ENCODE assay signal across 8 mouse cellular contexts in genomic region chr6:84589742-84590686, GRCm38 (mm10). TPM values are rescaled to one million over a fixed set of nuclear protein-coding genes. Genes with fewer than 3 reads are reported as not detected.
A peak's percentile ranks its signal among the peaks of the same experiment; 100 is the strongest.
DNase-seq lines count a peak whose midpoint lies in the region; ATAC-seq and TF ChIP-seq lines count a peak whose summit lies in the region.

No protein-coding gene starts in this region.

- peaks cover 2% of the 10 kb centered on the region; the same call in 1 of the 2 replicates for H3K4me1 ChIP-seq in thymus, adult 2 months (replicated peaks; ENCODE audit: control insufficient read depth, insufficient read depth, low read length)
- H3K4me1 ChIP-seq in intestine, embryonic 16.5 days (ENCODE audit: control insufficient read depth, insufficient read depth, low read length) = peaks cover 45% of the 10 kb centered on the region
- peaks cover 65% of the 10 kb centered on the region for H3K4me1 ChIP-seq in midbrain, embryonic 12.5 days

- 7% methylated on average over 39 of the region's 39 CpGs for WGBS in thymus, adult 2 months
- 3% methylated on average over 39 of the region's 39 CpGs for WGBS in intestine, embryonic 16.5 days
- WGBS in midbrain, embryonic 12.5 days = 2% methylated on average over 39 of the region's 39 CpGs

- H3K4me2 ChIP-seq in intestine, embryonic 16.5 days (ENCODE audit: low read depth, low read length) = peak overlapping the region; percentile 49
- peak overlapping the region; percentile 87 for H3K4me2 ChIP-seq in midbrain, embryonic 12.5 days (replicated peaks)

- TF ChIP-seq CTCF in thymus, adult 2 months (IDR thresholded peaks at IDR 0.05; ENCODE audit: borderline replicate concordance, control insufficient read depth, extremely low read depth, insufficient read depth, low read length, poor library complexity) = peak; percentile 66; the same call in 1 of the 2 replicates

- H3K27me3 ChIP-seq in thymus, adult 2 months (ENCODE audit: control insufficient read depth, insufficient read depth, low read length) = peaks cover 34% of the 10 kb centered on the region
- peaks cover 41% of the 10 kb centered on the region for H3K27me3 ChIP-seq in intestine, embryonic 16.5 days (replicated peaks; ENCODE audit: control insufficient read depth, insufficient read depth, low read length)
- H3K27me3 ChIP-seq in midbrain, embryonic 12.5 days = peaks cover 86% of the 10 kb centered on the region

- H3K9ac ChIP-seq in intestine, embryonic 16.5 days (ENCODE audit: low read depth, low read length) = no peak overlapping the region
- no peak overlapping the region for H3K9ac ChIP-seq in midbrain, embryonic 12.5 days (replicated peaks)

- H3K4me3 ChIP-seq in thymus, adult 2 months (ENCODE audit: control insufficient read depth, insufficient read depth, low read length) = no peak overlapping the region
- H3K4me3 ChIP-seq in intestine, embryonic 16.5 days (ENCODE audit: low read length) = peak overlapping the region; percentile 30
- peak overlapping the region; percentile 49 for H3K4me3 ChIP-seq in midbrain, embryonic 12.5 days

- no peaks in the 10 kb centered on the region for H3K36me3 ChIP-seq in thymus, adult 2 months (ENCODE audit: control insufficient read depth, insufficient read depth, low read length)
- no peaks in the 10 kb centered on the region for H3K36me3 ChIP-seq in intestine, embryonic 16.5 days (ENCODE audit: control insufficient read depth, insufficient read depth, low read length)
- H3K36me3 ChIP-seq in midbrain, embryonic 12.5 days = no peaks in the 10 kb centered on the region

- peak; percentile 69 for ATAC-seq in intestine, embryonic 16.5 days
- ATAC-seq in midbrain, embryonic 12.5 days (ENCODE audit: low FRiP score, low read depth) = peak; percentile 48

- TF ChIP-seq POLR2A in thymus, adult 2 months (IDR thresholded peaks at IDR 0.05; ENCODE audit: control insufficient read depth, extremely low read depth, insufficient read depth, low read length, poor library complexity) = no peak

- intact Hi-C loops in left cerebral cortex, postnatal 36 days (cut with DNase I) = loop anchor here (1.0 to 10.0 kb wide), 4 partner anchors 163 to 494 kb away; no protein-coding TSS in a partner anchor

- peak; percentile 75 for DNase-seq in thymus, adult 2 months
- no peak for DNase-seq in thymus, adult 18-20 months
- DNase-seq in embryo, embryonic 9.5 days (ENCODE audit: extremely low spot score) = peak; percentile 90
- peak; percentile 81 to 90 for DNase-seq in gastrocnemius, postnatal 4 days (ENCODE audit: low spot score in 2 of 2)
- peak; percentile 82 for DNase-seq in left cerebral cortex, postnatal 36 days (ENCODE audit: low spot score in 2 of 2)
- peak; percentile 23 for DNase-seq in spleen, adult 12 weeks (ENCODE audit: low spot score)

- no peaks in the 10 kb centered on the region for H3K9me3 ChIP-seq in intestine, embryonic 16.5 days (ENCODE audit: control insufficient read depth, low read length)
- H3K9me3 ChIP-seq in midbrain, embryonic 12.5 days = no peaks in the 10 kb centered on the region

- H3K27ac ChIP-seq in thymus, adult 2 months (ENCODE audit: control insufficient read depth, insufficient read depth, low read length) = no peak overlapping the region
- H3K27ac ChIP-seq in intestine, embryonic 16.5 days (ENCODE audit: low read length) = no peak overlapping the region
- H3K27ac ChIP-seq in midbrain, embryonic 12.5 days (replicated peaks) = no peak overlapping the region

RNA-seq across cellular contexts. Expression of gene Cyp26b1, which starts 3.7 kb away (rescaled TPM):
- polyA plus RNA-seq in thymus, adult 2 months (2012; rRNA removed) = 6.6 and 6.7 TPM in 2 replicates
- total RNA-seq in gastrocnemius, postnatal 4 days (2021) = 1 to 10 TPM; 1.8 to 3.6 TPM
- 1.5 and 1.8 TPM in 2 replicates for polyA plus RNA-seq in intestine, embryonic 16.5 days (2015; fragmentation: Nextera tagmentation; extraction: Ambion mirVana)
- total RNA-seq in left cerebral cortex, postnatal 36 days (2021) = 10 to 100 TPM in 1 of 2 experiments, 1 to 10 TPM in 1; 7.5 to 14.9 TPM
- polyA plus RNA-seq in midbrain, embryonic 12.5 days (2016; fragmentation: Nextera tagmentation; extraction: Ambion mirVana) = 7.7 and 14.1 TPM in 2 replicates

Comparison
In these comparisons a context has a peak if more than half of its experiments do, and no peak if none do; other contexts are left out.
1. DNase-seq: peak in thymus, adult 2 months (single experiment), embryo, embryonic 9.5 days (single experiment), gastrocnemius, postnatal 4 days (2 of 2), left cerebral cortex, postnatal 36 days (2 of 2) and spleen, adult 12 weeks (single experiment); none in thymus, adult 18-20 months (0 of 2).